Mouse (Mus musculus) layer of hippocampus, adult 9-11 months (tissue): Measurements from ENCODE around the gene Serpina1b.
"Not testable (repeated sequence)": the region's sequence is repeated elsewhere in the genome, so short reads cannot be mapped to it uniquely, and the experiment has no call there.

Experiments
- DNase-seq: peaks from one replicate; pipeline ENCODE4 v3.0.0; 2022

The Serpina1b gene

DNA sequence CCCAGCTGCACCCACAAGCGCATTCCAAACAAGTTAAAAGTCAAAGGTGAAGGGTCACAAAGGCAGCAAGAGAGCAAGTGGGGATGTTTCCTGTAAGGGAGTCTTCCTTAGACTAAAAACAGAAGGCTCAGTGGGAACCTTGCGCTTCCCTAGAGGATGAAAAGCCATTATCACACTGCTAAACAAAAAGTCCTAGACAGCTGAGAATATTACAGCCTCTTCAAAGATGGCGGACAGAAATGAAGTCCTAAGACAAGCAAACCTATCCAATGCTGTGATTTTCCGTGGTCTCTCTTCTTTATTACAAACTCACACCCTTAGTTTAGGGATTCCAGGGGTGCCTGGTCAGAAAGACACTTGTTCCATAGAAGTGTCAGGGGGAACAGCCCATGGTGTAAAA is at the start of gene Serpina1b:
Gene Serpina1b (minus strand): TSS at position 101 of the 400 bp plus-strand sequence.
- not testable (repeated sequence) for DNase-seq

DNA sequence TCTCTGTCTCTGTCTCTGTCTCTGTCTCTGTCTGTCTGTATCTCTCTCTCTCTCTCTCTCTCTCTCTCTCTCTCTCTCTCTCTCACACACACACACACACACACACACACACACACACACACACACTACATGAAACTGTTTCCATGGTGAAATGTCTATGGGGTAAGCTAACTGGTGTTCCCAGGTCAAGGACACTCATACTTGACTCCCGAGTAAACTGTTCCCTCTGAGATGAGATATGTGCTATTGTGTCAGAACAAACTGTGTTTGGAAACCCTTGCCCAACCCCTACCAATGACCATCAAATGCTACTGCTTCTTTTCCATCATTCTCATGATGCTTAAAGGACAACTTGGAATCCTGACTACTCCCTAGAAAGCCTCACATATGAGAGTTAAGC is 36.7 kb upstream of the Serpina1b start:
- not testable (repeated sequence) for DNase-seq

DNA sequence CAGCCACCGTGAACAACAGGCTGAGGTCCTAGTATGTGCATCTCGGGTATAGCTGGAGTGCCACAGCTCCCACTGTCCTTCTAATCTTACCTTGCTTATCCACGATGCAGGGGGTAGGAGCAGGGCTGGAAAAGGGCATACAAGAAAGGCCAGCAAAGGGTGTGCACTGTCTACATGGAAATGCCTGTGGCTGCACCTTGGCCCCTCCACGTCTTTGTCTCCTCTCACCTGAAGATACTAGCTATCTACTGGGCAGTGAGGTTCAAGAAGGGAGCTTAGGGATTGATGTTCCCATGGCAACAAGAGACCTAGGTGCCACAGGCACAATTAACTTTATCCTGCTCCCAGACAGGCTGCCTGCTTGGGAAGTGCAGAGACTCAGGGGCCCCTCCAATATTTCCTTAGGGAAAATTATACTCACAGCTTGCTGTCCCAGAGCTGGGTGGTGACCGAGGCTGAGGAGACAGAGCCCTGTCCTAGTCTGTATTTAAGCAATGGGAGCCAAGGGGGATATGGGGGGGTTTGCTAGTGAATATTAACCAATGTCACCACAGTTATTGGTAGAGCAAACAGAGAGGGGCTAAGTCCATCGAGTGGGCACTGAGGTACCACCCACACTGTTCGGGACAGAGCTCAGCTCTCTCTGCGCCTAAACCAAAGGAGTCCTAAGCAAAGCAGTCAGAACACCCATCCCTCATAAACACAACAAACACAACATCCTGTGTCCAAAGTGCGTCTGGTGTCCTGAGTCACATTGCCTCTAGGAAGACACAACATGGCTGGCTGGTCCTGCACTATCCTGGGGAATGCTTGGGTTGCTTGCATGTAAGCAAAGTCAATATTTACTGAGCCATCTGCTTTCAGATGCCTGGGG is 33.2 kb upstream of the Serpina1b start, which contains the start of gene Serpina1a:
Gene Serpina1a (minus strand): TSS at position 462 of the 874 bp plus-strand sequence.
- DNase-seq: not testable (repeated sequence)

DNA sequence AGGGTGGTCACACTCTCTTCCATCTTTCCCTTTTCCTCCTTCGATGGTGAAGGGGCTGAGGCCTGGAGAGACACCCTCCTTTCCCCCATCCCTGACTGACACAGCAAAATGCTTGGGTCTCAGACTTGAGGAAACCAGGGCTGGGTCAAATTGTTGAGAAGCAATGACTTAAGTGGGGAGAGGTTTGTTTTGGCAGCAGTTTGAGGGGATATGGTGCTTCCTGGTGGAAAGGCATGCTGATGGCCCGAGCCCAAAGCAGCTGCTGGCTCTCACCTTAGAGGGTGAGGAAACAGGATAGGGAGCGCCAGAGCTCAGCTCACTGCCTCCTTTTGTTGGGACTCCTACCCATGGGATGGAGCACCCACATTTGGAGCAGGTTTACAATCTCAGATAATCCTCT is 30.8 kb upstream of the Serpina1b start:
- DNase-seq: no peak

- DNase-seq: not testable (repeated sequence)
Observed at GRCm38 (mm10) chr12:103860571-103860970, 30.4 kb upstream of the Serpina1b start.

DNA sequence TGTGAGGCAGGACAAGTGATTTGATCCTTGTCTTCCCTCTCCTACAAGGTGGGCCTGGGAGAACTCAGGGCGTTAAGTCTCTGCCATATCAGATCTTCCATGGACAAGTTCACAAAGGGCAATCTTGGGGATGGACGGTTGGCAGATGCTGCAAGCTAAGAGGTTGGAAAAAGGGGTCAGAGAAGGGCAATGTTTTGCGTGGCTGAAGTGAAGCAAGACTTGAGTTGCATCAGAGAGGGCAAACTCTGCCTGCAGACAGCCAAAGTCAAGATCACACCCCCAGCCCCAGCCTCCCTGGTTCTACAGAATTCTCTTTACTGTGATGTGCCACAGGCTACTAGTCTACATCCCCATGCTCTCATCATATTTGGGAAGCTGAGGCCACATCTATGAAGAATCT is 29.4 kb upstream of the Serpina1b start:
- not testable (repeated sequence) for DNase-seq

- not testable (repeated sequence) for DNase-seq
Observed at GRCm38 (mm10) chr12:103853032-103853431, 22.9 kb upstream of the Serpina1b start.

DNA sequence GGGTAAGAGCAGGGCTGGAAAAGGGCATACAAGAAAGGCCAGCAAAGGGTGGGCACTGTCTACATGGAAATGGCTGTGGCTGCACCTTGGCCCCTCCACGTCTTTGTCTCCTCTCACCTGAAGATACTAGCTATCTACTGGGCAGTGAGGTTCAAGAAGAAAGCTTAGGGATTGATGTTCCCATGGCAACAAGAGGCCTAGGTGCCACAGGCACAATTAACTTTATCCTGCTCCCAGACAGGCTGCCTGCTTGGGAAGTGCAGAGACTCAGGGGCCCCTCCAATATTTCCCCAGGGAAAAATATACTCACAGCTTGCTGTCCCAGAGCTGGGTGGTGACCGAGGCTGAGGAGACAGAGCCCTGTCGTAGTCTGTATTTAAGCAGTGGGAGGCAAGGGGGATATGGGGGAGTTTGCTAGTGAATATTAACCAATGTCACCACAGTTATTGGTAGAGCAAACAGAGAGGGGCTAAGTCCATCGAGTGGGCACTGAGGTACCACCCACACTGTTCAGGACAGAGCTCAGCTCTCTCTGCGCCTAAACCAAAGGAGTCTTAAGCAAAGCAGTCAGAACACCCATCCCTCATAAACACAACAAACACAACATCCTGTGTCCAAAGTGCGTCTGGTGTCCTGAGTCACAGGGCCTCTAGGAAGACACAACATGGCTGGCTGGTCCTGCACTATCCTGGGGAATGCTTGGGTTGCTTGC is 2.4 kb downstream of the Serpina1b start:
- DNase-seq: not testable (repeated sequence)

DNA sequence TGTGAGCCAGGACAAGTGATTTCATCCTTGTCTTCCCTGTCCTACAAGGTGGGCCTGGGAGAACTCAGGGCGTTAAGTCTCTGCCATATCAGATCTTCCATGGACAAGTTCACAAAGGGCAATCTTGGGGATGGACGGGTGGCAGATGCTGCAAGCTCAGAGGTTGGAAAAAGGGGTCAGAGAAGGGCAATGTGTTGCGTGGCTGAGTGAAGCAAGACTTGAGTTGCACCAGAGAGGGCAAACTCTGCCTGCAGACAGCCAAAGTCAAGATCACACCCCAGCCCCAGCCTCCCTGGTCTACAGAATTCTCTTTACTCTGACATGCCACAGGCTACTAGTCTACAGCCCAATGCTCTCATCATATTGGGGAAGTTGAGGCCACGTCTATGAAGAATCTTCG is 6.3 kb downstream of the Serpina1b start:
- not testable (repeated sequence) for DNase-seq

GRCm38 (mm10) chr12:103773246-103773851 is 56.8 kb downstream of the Serpina1b start, which contains the start of gene Serpina1d:
Gene Serpina1d, minus strand, starts transcription at chr12:103773592.
- DNase-seq: not testable (repeated sequence)

GRCm38 (mm10) chr12:103770597-103770996 is 59.6 kb downstream of the Serpina1b start:
- DNase-seq: not testable (repeated sequence)

DNA sequence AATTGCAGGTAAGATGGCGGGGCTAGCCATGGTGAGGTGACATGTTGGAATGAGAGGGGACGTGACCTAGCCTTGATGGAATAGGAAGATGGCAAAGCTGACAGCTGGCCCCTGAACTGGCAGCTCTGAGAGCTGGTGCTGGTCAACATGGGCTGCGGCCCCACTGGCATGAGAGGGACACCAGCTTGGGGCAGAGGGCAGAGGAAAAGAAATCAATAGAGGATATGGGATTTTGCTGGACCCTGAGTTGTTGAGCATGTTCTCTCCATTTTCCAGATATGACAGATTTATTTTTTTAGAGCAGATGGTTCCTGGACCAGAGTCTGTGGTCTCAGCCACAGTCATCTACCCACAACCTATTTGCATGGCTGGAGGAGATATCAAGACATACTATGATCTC is 67.1 kb downstream of the Serpina1b start:
- not testable (repeated sequence) for DNase-seq

DNA sequence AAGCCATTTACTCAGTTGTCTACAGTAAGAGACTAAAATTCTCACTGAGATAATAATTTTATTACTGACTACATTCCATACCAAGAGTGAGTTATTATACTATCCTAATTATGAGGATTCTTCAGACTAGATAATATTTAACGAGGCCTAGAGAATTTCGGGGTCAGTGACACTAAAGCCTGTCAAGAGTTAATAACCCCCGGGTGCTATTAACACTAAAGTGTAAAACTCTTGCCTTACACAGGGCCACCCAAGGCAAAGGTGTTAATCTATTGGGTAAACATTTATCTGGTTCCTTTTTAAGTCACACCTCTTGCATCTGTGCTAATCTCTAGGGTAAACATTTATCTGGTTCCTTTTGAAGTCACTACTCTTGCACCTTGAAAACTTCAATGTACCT is 69.9 kb downstream of the Serpina1b start:
- not testable (repeated sequence) for DNase-seq

DNA sequence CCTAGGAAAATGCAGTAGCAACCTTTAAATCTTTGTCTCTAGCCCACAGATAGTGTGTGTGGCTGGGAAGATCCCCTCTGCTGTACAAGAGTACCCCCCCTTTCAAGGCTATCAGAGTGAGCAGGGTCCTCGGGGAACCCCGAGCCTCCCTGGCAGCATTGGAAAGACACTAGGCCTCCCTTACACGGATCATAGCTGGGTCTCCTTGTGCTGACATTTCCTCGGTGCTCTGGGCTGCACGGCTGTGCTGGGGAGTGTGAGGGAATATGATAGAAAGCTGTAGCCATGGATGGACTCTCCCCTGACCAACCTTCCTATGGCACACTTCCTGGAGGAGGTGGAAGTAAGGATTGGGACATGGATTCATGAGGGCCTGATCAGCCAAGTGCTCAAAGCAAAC is 84.2 kb downstream of the Serpina1b start:
- not testable (repeated sequence) for DNase-seq

GRCm38 (mm10) chr12:103737791-103738580 is 92.2 kb downstream of the Serpina1b start:
- DNase-seq: not testable (repeated sequence)

- not testable (repeated sequence) for DNase-seq
Observed at GRCm38 (mm10) chr12:103735566-103735965, 94.6 kb downstream of the Serpina1b start.

- not testable (repeated sequence) for DNase-seq
Observed at GRCm38 (mm10) chr12:103735101-103735500, 95.1 kb downstream of the Serpina1b start.

- no peak for DNase-seq
Observed at GRCm38 (mm10) chr12:103711537-103711936, 118.6 kb downstream of the Serpina1b start.

GRCm38 (mm10) chr12:103710405-103710804 is 119.8 kb downstream of the Serpina1b start:
- no peak for DNase-seq

DNA sequence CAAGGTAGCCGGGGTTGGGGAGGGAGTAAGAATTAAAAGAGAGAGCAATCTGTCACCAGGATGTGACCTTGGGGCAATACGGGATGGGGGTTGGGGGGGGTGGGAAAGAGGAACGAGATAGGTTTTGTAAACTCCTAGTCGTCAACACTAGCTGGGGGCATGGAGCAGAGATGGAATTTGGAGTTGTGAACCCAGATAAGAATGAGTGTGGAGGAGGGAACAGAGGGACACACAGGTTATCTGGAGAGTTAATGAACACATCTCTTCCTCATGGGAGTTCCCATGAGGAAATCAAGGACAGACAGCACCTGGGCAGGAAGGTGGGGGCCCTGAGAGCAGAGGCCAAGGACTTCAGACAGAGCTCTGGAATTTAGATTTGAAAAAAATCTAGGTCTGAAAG is 124.1 kb downstream of the Serpina1b start:
- DNase-seq: no peak

DNA sequence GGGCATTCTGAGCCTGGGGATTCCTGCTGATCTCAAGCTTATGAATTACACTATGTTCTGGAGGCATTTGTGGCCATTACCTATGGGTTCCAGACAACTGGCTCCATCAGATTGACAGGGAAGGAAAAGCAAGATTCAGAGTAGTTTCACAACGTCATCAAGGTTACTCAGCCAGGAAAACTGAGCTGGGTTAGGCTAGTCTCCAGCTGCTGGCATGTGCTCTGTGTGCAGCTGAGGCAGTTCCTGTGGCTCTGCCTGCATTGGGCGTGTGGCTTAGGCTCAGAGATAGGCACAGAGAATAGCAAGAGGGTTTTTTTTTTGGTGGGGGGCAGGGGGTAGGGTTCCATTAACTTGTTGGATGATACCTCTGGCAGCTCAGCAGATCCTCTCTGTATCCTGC is 124.6 kb downstream of the Serpina1b start:
- no peak for DNase-seq

- no peak for DNase-seq
Observed at GRCm38 (mm10) chr12:103700144-103700750, 129.9 kb downstream of the Serpina1b start.
